Mouse (Mus musculus) kidney, adult 2 months (tissue): ENCODE measurements at regions not wholly inside any gene's neighbourhood (a gene's known extent, or its start where the extent isn't known, plus 50 kb on each side); places are given as distances from the start of the nearest gene placed in this dataset.

Source experiments
- CTCF ChIP-seq: fragments of 200-500 bp; conservative IDR thresholded peaks from 2 replicates; pipeline ENCODE4 v1.5.1; 2011; ENCODE audit warnings: low read depth, mild to moderate bottlenecking, control low read depth, low read length, moderate library complexity, mixed read lengths; ENCODE audit not compliant: insufficient read depth, insufficient read length
- POLR2A ChIP-seq: fragments of 200-500 bp; IDR thresholded peaks from one replicate; pipeline ENCODE4 v1.6.1; 2011; ENCODE audit warnings: low read depth, low read length, control low read depth

- no peak for TF ChIP-seq POLR2A
- no peak for TF ChIP-seq CTCF
These were observed 262.5 kb upstream of the Tle3 start for GRCm38 (mm10) chr9:61109519-61110285.
